Mouse (Mus musculus) layer of hippocampus, postnatal 36 days (tissue): ENCODE measurements at regions not wholly inside any gene's neighbourhood (a gene's known extent, or its start where the extent isn't known, plus 50 kb on each side); places are given as distances from the start of the nearest gene placed in this dataset.

ENCODE experiments used
- DNase-seq, 2 experiments: peaks; one replicate each; pipeline ENCODE4 v3.0.0; 2022

DNA sequence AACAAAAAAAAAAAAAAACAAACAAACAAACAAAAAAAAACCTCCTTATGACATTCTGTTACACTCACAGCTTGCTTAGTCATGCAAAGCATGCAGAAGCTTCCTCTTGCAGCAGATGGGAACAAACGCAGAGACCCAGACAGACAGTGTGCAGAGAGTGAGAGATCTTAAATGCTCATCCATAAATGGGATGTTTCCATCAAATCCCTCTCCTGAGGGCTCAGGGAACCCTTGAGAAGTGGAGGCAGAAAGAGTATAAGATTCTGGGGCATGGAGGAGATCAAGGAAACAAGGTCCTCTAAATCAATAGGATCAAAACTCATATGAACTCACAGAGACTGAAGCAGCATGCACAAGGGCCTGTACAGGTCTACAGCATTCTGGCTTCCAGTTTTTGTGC is 52.5 kb downstream of the Adm start:
- DNase-seq = no peak

DNA sequence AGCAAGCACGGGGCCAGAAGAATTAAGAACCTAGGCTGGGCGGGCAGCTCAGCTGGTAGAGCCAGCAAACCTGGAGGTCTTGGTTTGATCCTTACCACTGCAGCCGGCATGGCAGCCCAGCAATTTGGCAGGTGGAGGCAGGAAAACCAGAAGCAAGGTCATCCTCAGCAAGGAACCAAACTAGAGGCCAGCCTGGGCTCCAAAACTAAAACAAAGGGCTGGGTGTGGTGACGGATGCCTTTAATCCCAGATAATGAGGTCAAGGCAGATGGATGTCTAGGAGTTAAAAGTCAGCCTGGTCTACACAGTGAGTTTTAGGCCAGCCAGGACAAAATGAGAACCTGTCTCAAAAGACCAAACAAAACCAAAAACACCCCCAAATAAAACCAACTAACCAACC is 55.5 kb downstream of the Adm start:
- no peak for DNase-seq

GRCm38 (mm10) chr7:110688884-110689681 is 61.6 kb downstream of the Adm start:
- no peak for DNase-seq

- no peak for DNase-seq
These were observed 62.8 kb downstream of the Adm start for GRCm38 (mm10) chr7:110690241-110690640.

DNA sequence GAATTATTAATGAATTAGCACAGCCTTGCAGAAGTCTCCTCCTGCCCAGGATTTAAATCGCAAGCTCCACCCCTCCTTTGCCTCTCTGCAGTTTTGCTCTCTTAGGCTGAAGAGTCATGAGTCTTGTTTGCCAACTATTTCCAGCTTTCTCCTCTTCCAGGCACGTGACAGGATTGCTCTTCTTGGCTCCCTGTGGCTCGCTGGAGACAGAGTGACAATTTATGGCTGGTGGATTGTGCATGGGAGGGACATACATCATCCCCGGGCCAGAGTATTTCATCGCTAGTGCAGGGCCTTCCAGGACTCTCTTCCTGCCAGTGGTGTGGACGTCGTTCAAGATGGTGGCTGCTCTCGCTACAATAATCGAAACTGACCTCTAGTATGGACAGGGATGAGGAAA is 63.4 kb downstream of the Adm start:
- DNase-seq = no peak

GRCm38 (mm10) chr7:110694262-110694661 is 66.8 kb downstream of the Adm start:
- no peak for DNase-seq

- no peak for DNase-seq
These were observed 68.3 kb downstream of the Adm start for GRCm38 (mm10) chr7:110695729-110696128.

DNA sequence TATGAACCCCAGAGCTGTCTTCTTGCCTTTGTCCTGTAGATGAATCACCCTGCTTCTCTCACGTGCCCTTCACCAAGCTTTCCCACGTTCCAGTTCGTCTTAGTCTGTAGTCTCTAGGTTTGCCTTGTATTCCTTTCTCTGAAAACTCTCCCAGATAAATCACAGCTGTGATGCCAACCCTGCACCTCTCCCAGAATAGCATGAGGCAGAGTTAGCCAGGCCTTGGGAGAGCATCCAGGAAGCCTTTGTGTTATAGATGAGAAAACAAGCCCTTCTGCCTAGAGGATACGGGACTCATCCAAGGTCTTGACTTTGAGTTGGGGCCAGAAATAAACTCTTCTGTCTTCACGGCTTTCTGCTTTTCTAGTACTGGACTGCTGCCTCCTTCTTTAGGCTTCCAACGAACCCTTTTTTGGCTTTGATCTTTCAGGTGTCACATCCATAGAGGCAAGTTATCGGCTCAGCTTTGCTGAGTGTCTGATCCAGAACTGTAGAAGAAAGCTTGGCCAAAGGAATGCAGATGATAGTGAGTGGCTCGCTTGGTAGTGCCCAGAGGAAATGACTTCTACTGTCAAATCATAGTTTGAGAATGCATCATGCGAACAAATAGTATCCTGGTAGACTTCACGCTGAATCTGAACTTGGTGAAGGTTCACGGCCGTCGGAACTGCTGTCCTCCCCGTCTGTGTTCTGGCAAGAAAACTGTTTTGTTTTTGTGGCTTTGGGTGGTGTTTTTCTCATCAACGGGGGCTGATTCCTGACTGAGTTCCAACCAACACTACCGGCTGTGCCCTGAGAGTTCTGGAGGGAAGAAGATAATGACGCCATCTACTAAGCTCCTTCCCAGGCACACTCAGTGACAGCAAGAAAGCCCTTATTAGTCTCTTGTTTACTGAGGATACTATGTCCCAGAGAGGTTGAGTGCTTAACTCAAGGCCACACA is 69.5 kb upstream of the Ampd3 start:
- DNase-seq = no peak

GRCm38 (mm10) chr7:110699596-110699995 is 68.4 kb upstream of the Ampd3 start:
- DNase-seq = no peak

DNA sequence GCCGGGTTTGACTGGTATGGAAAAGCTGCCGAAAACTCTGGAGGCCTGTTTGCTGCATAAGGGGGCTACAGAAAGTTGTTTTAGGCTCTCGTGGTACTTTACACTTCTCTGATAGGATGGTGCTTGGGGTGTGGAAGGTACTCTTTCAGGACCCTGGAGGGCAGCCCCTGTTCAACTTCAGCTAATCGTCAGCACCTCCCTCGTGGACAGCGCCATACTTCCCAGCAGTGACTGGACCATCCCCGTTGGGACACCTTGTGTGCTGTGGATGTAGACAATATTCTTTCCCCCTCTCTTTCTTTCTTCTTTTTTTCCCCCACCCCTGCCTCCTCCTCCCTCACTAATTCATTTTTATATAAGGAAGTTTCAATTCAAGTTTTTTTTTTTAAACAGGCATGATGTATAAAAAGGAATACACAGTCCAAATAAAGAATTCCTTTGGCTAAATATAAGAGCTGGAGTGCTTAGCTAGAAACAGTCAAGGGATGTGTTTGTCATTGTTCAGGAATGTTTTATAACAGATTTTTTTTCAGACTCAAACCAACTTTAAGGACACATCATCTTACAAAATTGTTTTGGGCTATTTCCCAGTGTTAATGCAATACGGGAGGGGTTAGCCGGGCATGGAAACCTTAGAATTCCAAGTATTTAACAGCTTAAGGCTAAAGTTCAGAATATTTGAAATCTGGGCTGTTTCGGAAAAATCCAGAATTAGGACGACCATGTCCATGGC is 66.2 kb upstream of the Ampd3 start:
- DNase-seq = no peak

GRCm38 (mm10) chr7:110702414-110702783 is 65.6 kb upstream of the Ampd3 start:
- DNase-seq = no peak

DNA sequence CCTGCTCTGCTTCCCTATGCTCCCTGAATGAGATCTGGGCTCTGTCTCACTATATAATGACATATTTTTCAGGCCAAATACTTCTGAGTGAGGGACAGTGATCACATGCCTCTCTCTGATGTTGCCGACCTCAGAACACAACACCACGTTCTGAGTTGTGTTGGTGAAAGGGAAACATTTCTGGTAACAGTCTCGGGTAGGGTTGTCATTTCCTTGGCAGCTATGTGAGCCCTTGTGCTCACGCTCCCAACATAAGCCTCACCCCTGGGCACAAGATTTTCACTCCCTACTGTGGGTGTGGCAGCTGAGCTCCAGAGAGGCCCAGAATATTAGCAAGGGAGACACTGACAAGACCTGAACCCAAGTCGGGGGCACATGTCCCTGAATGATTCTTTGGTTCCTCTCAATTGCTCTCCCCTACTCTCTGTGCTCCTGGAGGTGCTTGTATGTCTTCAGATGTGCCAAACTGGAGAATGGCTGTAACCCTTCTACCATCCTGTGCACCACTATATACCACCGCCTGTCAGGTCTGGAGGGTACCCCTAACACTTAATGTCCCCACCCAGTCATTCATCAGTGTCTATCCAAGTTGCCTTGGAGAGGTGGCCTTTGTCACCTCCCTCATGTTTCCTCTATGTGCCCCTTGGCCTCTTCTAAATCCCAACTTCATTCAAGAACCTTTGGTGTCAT is 62.5 kb upstream of the Ampd3 start:
- no peak for DNase-seq

- no peak for DNase-seq
These were observed 61.9 kb upstream of the Ampd3 start for GRCm38 (mm10) chr7:110706001-110706695.

GRCm38 (mm10) chr7:110706696-110707087 is 61.3 kb upstream of the Ampd3 start:
- DNase-seq = no peak

DNA sequence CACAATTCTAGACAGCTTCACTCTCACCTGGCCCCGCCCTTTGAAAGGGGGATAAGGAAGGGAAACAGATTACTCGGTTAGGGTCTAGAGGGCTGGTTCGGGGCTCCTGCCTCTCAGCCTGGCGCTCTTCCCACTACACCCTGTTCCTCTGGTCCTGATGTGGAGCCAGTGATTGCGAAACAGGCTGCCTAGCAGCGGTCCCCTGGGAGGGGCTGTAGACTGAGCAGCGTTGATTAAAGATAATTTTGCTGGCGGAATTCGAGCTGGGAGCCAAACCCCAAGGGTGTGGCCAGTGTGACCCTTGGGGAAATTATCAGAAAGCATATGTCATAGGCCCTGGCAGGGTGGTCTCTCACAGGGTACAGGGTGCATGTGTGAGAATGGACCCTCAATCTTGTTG is 59.9 kb upstream of the Ampd3 start:
- no peak for DNase-seq

- DNase-seq = no peak
These were observed 59.2 kb upstream of the Ampd3 start for GRCm38 (mm10) chr7:110708781-110709180.

DNA sequence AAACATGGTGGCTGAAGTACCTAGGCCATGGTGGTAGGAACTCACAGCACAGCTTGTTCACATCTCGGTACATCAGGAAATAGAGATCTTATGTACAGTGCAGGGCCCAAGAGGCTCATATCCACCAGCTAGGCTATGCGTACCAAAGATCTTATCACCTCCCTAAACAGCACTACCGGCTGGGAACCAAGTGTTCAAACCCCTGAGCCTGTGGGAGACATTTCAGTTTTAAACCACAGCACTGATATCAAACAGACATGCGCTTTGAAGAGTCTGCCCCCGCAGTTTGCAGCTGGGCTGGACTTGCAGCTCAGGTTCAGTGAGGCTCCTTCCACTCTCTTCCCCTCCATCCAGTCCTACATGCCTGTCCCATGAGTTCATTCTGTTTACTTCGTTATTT is 58.4 kb upstream of the Ampd3 start:
- no peak for DNase-seq

- no peak for DNase-seq
These were observed 57.6 kb upstream of the Ampd3 start for GRCm38 (mm10) chr7:110710256-110710962.

DNA sequence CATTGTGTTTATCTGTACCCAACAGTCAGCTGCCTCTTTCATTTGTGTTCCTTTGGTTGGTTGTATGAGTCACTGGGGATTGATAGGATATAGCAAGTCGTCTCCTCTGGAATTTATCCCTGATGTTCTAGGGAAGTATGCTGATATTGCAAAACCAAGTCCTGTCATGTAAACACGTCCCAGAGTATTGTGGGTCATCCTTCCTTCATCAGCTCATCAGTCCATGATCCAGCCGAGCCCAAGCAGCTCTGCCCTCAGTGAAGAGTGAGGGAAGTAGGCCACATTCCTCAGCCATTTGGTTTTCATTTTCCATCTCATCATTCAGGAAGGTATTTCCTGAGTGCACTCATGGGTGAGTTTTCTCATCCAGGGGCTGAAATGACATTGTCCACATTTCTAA is 54.3 kb upstream of the Ampd3 start:
- no peak for DNase-seq

DNA sequence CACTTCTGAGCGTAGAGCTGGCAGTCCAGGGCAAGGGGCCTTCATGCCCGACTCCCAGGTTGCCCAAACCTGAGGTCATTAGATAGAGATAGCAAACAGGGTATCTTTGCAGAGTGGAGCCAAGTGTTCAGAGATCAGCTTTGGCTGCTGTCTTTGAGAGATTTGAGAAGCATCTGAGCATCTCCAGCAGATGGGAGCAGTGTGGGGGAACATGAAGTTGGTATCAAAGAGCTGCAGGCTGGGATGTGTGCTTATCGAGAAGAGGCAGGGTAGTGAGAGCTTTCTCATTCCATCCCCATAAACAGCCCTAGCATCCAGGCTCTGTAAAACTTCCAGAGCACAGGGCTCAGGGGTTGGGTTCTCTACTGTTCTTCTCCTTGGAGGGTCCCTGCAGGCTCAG is 52.9 kb upstream of the Ampd3 start:
- peak; percentile 17 to 20 for DNase-seq

DNA sequence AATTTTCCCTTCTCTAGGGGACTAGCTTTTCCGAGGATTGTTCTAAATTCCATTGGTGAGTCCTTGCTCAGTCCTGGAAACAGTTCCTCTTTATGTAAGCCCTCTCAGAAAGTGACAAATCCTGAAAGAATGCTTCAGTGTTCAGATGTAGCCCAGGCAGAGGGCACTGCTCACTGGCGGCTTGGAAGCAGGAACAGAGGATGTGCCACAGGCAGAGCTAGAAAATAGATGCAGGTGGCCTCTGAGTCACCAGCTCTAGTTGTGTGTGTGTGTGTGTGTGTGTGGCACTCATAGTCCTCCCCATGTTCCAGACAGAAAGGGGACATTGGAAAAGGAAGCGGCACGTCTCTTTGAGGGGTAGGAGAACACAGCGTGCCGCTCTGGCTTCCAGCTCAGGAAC is 52.5 kb upstream of the Ampd3 start:
- peak; percentile 37 to 50 for DNase-seq
